Mouse (Mus musculus): Measurements from ENCODE around the gene Ehhadh.
A peak's percentile ranks its signal among the peaks of the same experiment; 100 is the strongest.
"Not testable (repeated sequence)": the region's sequence is repeated elsewhere in the genome, so short reads cannot be mapped to it uniquely, and the experiment has no call there.

Ehhadh gene

DNA sequence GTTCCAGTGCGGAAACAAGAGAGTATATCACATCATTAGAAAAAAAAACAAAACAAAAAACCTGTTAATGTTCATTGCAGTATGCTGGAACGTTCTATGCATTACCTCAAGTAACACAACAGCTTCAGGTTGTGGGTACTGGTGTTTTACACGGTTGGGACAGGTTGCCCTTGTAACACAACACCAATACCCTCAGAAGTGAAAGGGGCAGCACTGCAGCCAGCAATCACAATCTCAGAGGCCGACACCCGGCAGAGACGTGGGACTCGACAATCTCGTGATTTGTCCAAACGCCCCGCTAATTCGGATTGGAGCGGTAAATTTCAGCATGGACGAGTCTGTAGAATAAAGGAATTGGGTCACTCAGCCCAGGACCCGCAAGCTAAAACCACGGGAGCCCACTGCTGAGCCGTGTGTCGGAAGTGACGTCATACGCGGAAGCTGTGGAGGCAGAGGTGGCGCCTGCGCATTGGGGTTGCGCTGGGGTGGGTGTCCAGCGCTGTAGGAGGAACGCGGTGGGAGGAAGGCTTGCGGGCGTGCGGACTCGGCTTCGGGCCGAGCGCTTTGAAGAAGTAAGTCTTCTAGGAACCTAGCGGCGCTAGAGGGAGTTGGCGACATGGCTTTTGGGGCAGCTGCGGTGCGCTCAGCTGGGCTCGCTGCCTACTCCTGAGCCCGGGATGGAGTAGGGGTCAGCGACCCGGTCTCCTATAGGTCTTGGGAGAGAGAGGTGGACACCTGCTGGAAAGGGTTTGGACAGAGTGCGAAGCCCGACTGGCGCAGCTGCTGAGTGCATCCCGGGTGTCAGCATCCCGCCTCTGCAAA lies 6.5 kb upstream of the Ehhadh start, which contains the start of gene Map3k13:
Map3k13 (plus strand) TSS at position 472 of the 822 bp plus-strand sequence.
- peak; percentile 96 for DNase-seq

- DNase-seq = not testable (repeated sequence)
These were observed 5.6 kb upstream of the Ehhadh start for GRCm38 (mm10) chr16:21793080-21793810.

DNA sequence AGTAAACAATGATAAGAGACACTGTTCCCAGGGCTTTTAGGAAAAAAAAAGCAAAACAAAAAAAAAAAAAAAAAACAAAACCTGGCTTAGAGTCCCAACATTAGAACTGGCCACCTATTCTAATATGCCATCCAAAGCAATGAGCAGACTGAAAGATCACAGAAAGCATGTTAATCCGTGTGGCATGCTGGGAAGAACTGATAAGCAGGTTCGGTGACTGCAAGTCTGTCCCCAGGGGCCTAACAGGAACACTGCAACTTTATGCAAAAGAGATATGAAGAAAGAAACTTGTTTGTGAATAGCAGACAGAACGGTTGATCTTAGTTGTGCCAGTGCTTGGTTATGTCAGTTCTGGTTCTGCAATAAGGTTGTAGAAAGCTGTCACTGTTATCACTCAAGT lies 4.2 kb upstream of the Ehhadh start:
- DNase-seq = no peak

DNA sequence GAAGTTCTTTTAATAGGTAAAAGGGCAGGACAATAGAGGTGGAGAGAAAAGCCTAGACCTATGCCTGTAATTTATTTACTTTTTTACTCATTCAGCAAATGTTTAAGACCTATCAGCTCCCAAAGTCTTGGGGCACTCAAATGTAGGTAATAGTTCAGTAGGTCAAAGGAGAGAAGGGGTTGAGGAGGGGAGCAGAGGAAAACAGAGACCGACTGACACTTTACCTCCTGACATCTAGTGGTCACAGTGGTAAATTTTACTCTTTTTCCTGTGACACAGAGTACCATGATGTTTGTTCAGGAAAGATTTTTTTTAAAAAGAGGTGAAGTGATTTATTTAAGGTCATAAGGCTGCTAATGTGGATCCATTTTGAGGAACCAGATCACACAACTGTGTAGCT lies 2.9 kb upstream of the Ehhadh start:
- no peak for DNase-seq

GRCm38 (mm10) chr16:21789180-21789579 lies 1.6 kb upstream of the Ehhadh start:
- no peak for DNase-seq

DNA sequence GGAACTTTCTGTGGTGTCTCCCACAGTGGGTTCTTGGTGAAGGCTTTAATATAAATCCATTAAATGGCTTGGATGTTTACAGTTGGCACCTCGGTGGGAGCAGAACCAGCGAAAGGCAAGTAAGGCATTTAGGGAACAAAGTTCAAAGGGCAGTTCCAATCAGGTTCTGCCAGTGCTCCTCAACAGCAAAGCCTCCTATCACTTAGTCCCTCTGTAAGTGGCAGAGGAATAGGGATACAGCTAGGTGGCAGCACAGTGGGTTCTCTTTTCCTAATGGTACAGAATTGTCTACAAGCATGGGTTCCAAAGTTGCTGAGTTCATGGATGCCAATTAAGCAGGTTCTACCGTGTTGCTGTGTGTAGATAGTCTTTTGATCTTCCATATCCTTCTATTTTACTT lies 974 bp upstream of the Ehhadh start:
- no peak for DNase-seq

- DNase-seq = no peak
These were observed 1.3 kb downstream of the Ehhadh start for GRCm38 (mm10) chr16:21786317-21786716.

GRCm38 (mm10) chr16:21785000-21785399 lies 2.6 kb downstream of the Ehhadh start:
- DNase-seq = no peak

GRCm38 (mm10) chr16:21782807-21783206 lies 4.8 kb downstream of the Ehhadh start:
- no peak for DNase-seq

DNA sequence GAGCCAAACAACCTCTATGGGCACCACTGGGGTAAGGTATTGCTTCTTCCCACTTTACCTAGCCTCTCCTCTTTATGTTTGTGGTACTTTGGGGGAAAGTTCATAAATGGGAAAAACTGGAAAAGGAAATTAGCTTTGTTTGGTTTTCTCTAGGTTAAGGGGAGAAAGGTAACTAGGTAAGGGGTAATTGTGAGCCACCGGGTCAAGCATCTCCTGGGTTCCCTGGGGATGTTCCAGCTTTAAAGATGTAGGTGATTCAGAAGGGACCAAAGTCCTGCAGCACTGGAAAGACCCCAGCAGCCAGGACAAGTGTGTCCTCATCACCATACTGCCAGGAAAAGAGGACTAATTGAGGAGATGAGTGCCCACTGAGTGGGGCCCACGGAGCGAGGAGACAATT lies 5.7 kb downstream of the Ehhadh start:
- DNase-seq = no peak

- no peak for DNase-seq
These were observed 6.3 kb downstream of the Ehhadh start for GRCm38 (mm10) chr16:21781277-21781676.

- no peak for DNase-seq
These were observed 8.5 kb downstream of the Ehhadh start for GRCm38 (mm10) chr16:21779149-21779548.

DNA sequence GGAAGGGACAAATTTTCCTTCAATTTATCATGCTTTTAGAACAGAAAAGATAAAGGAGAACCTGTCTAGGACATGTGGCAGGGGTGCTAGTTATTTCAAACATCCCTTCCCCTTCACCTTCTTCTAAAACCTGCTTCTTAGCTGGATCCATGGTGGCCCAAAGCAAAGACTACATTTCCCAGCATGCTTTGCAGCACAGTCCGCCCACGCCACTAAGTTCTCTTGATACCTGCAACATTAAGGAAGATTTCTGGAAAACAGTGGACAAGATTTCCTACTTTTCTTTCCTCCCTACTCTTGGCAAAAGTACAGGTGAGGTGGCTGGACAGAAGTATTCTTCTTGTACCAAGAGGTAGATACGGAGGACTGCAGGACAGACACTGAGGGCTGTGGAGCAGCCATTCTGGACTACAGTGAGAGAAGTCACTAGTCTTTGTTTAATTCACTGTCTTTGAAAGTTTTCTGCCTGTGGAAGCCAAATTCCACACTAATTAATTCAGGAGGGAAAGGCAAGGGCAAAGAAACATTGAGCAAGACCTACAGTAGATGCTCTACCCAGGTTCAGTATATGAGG lies 9.2 kb downstream of the Ehhadh start:
- no peak for DNase-seq

GRCm38 (mm10) chr16:21774725-21775124 lies 12.9 kb downstream of the Ehhadh start:
- no peak for DNase-seq

GRCm38 (mm10) chr16:21769667-21770066 lies 17.9 kb downstream of the Ehhadh start:
- DNase-seq = no peak

GRCm38 (mm10) chr16:21768255-21768654 lies 19.4 kb downstream of the Ehhadh start:
- DNase-seq = peak; percentile 16

DNA sequence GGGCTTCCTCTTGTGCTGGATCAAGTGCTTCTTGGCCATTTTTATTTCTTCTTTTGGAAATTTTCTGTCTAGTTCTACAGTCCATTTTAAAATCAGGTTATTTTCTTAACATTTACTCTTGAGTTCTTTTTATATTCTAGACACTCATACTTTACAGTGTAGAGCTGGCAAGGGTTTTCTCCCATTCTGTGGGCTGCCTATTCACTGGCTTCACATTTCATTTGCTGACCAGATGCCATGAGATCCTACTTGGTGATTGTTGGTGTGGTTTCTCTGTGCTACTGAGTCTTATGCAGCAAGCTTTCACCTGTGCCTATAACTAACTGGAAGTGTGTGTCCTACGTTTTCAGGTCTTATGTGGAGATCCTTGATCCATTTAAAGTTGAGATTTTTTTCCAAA lies 29.2 kb downstream of the Ehhadh start:
- no peak for DNase-seq

- no peak for DNase-seq
These were observed 44.2 kb downstream of the Ehhadh start for GRCm38 (mm10) chr16:21743401-21743800.

DNA sequence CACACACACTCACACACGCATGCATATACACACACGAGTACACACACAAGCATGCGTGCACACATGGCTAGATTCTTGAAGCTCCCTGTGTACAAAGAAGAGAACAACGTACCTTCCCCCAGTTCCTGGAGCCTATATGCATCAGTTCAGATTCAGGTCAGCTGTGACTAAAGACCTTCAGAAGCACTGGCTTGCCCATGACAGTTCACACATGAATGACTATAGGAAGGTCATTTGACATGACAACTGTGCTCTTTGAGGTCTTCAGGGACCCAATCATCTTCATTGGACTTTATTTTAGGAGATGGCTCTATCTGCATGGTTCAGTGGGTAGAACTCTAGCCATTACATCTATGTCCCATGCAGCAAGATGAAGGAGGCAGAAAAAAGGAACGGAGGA lies 44.7 kb downstream of the Ehhadh start:
- DNase-seq = no peak

DNA sequence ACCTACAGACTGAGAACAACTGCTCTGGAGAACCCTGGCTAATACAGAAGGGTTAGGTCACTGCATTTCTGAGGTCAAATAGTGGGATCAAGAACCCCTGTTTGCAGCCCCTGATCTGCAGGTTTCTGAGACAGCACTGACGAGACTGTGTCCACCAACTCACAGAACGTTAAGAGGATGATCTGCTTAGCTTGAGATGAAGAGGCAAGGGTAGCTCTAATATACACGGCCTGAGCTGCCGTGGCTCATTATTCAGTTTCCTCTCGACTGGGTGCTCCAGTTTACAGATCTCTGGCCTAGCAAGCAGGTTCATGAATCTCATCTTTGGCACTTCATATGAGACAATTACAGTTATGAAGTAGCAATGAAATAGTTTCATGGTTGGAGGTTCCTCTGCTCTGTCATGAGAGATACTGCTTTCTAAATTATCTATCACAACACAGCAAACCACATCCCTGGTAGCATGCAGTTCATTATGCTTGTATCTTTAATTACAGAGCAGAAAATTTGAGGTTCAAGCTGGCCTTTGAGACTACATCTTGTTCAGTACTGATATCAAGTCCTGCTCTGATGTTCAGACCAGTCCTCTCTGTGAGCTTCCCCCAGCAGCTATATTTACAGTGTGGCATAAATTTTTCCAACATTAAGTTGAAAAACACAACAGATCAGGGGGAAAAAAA lies 45.3 kb downstream of the Ehhadh start:
- no peak for DNase-seq

DNA sequence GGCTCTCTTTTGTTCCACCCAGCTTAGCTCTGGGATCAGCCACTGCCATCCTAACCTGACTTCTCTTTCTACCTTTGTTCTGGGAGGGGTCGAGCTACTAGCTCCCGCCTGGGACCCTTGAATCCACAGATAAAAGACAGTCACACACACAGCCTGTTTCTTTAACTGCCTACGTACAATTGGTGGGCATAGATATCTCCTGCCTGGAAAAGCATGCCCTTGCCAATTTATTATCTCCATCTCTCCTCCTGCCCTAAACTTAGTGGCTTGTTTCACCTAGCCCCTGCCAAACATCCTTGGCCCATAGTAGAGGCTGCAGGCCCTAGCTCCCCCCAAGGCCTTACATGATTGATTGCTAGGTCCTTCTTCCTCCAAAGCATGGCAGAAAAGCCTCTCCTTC lies 46.1 kb downstream of the Ehhadh start:
- DNase-seq = no peak

DNA sequence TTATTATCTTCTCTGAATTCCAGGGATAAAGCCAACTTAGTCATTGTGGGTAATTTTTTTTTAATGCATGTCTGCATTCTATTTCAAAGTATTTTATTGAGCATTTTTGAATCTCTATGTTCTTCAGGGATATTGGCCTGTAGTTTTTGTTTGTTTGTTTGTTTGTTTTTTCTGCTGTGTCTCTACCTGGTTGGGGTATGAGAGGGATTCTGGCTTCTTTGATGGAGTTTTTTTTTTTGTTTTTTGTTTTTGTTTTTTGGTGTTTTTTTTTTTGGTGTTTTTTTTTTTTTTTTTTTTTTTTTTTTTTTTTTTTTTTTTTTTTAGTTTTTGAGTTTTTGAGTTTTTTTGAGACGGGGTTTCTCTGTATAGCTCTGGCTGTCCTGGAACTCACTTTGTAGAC lies 52.0 kb downstream of the Ehhadh start:
- DNase-seq = no peak

DNA sequence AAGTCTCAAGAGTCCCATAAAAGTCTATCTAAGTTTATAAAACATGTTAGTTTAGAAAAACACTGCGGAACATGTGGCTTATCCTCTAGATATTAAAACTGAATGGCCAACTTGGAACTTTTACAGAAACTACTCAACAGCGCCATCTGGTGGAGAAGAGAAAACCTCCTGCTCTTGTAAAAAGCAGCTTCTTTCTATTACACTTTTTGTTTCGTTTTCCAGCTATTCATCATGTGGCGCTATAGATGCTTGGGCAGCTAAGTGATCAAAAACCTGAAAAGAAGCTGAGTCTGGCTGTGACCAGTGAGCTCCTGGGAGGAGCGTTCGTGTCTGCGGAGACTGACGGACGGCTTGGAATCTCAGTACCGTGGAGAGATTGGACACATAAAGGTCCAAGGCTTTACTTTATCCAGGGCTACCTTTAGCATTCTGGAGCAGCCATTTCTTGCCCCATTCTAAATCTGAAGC lies 59.7 kb downstream of the Ehhadh start:
- DNase-seq = peak; percentile 84

Data from right cerebral cortex, postnatal 4 days (tissue).